Mouse (Mus musculus): Measurements from ENCODE around the gene Oxt. TPM values are rescaled to one million over a fixed set of nuclear protein-coding genes. Genes with fewer than 3 reads are reported as not detected.

The Oxt gene
- total RNA-seq, 4 experiments from 2014 or later: 0.97 TPM; not detected in 3

DNA sequence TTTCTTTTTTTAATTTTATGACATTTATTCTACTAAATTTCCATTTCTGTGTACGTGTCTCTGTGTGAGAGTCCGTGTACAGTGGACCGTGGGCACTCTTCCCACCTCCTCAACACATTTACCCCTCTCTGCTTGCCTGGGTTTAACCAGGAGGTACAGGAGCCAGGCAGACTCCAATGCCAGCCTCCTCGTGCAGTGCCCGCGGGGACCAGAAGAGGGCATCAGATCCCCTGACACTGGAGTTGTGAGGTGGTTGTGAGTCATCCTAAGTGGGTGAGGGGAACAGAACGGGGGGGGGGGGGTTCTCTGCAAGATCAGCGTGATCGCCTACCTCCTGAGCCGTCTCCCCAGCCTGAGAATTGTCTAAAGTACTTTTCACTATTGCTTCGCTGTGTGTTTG lies 2.2 kb downstream of the Oxt start:
- DNase-seq (ENCODE audit: low spot score in 2 of 2): peak in 1 of 2 experiments; percentile 66

DNA sequence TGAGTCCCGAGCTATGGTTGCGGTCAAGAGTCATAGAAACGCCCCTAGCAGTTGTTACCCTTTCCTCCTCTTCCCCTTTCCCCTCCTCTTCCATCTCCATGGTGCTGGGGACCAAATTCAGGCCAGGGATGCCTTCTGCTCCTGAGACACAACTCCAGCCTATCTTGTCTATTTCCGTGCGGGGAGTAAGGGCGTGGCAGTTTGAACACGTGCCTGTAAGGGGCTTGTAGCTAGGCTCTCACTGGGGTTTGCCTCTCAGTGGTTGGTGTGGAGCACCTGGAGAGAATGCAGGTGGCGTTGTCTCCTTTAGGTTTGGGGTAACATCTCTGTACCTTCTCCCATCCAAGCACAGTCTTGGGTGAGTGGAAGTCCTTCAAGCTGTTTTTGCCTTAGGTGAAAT lies 3.8 kb downstream of the Oxt start:
- no peak for DNase-seq (ENCODE audit: low spot score in 2 of 2)

DNA sequence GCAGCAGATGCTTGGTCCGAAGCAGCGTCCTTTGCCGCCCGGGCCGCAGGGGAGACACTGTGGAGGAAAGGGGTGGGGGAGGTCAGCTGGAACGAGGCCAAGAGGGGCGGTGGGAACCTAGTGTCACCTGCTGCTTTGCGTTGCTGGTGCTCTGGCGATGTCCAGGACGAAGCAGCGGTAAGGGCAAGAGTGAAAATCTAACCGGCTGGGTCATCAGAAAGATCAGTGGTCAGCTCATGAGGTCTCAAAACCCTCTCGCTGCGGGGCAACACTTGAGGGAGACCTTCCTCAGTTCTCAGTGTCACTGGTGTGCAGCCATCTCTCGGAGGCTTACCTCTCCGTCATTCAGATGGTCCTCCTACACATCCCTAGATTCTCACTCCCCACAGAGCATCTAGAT lies 5.2 kb downstream of the Oxt start:
- no peak for DNase-seq (ENCODE audit: low spot score in 2 of 2)

DNA sequence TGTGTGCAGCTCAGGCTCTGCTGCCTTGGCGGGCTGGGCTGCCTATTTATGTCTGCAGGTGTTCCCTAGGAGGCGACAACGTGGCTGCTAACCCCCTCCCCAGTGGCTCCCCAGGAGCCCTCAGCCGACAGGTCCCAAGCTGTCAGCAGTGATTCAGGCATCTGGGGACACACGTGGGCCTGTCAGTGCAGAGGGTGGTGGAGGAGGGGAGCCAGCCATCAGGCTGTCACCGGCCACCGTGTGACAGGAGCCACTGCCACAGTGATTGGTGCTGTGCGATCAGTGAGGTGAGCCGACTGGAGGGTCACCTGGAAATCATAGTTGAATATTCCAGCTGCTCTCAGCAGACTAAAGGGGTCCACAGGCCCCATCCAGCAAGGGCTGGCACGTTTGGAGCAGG lies 6.6 kb downstream of the Oxt start, which contains the start of gene Avp:
Gene Avp, minus strand, starts transcription at position 3 of the 400 bp plus-strand sequence.
- no peak for DNase-seq (ENCODE audit: low spot score in 2 of 2)

DNA sequence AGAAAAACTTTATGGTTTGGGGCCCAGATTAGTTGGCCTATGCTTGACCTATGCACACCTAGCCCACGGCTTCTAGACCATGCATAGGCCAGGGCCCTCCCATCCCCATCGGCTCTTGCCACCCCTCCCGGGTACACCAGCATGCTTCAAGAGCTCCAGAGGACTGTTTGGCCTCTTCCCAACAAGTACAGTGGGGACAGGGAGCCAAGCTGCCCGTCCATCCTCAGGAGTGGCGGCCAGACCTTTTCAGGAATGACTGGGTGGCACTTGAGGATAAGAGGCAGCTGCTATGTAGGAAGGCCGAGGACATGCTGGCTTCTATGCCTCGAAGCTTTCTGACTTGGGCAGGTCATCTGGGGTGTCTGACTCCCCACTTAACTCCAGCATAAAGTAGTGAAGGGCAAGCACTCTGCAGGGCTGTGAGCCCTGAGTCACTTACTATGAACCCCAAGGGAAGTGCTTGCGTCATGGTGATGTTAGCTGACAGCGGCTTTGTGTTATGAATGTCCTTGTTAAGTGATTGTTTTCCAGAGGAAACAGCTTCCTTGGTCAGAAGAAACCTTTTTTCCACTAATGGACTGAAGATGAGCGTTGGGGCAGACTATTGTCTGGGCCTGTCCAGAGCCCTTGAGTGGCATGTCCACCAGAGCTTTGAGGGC lies 8.1 kb downstream of the Oxt start:
- DNase-seq (ENCODE audit: low spot score in 2 of 2): no peak

DNA sequence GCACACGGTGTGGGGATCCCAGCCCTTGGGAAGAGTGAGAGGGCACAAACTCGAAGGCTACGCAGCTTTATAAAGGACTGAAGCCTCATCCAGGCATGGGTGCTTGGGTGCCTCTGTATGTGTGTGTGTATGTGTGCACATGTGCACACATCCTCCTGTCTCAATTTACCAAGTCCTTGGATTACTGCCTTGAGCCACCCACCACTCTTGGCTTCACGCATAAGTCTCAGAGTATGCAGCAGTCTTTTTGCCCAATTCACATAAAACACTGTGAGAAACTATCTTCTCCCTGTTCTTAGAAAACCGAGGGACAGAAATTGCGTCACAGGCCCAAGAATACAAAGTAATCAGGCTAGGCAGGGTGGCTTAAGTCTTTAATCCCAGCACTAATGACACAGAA lies 10.0 kb downstream of the Oxt start:
- no peak for DNase-seq (ENCODE audit: low spot score in 2 of 2)

DNA sequence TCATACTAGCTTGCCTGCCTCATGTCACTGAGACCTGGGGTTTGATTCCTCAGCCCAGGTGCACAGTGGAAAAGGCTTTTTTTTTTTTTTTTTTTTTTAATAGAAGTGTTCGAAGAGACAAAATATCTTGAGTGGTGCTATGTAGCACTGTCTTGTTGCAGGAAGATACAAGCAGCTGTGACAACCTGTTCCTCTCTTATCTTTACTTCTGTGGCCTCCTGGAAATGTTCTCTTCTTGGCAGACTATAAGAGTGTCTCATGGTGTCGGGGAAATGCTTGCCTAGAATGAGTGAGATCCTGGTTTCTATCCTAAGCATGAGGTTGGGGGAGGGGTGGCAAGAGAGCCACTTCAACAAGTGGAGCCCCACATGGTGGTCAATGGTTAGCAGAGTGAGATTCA lies 12.4 kb downstream of the Oxt start:
- DNase-seq (ENCODE audit: low spot score in 2 of 2): no peak

- no peak for DNase-seq (ENCODE audit: low spot score in 2 of 2)
These were observed 13.2 kb downstream of the Oxt start for GRCm38 (mm10) chr2:130589157-130589556.

GRCm38 (mm10) chr2:130589761-130590160 lies 13.8 kb downstream of the Oxt start:
- no peak for DNase-seq (ENCODE audit: low spot score in 2 of 2)

DNA sequence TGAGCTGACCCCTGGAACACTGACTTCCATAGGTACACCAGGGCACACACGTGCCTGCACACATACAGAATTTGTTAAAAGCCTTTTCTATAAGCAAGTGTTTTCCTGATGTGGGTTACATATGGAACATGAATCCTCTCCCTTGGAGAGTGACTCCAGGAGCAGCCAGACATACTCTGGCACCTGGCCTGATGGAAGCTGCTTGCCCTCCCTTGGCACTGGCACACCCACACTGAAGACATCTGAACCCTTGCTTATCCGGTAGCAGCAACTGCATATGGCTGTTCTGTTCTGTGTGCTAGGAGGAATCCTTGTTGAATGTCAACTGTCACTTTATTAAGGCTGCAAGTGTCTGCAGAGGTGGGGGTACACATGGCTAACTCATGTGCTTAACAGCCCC lies 15.0 kb downstream of the Oxt start:
- DNase-seq (ENCODE audit: low spot score in 2 of 2): no peak

DNA sequence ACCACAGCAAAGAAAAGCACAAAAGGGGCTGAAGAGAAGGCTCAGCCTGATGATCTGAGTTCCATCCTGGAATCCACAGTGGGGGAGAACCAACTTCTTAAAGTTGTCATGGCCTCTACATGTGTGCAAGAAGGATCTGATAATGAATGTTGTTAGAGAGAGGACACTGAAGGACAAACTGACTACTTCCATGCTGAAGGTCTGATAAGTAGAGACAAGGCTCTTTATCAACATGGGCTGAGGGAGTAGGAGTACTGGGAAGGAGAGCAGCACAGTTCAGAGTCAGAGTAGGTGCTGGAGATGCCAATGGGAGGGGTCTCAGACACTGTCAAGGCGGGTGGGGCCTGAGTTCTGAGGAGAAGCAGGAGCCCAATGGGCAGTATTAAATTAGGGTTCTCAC lies 19.6 kb downstream of the Oxt start:
- DNase-seq (ENCODE audit: low spot score in 2 of 2): no peak

- peak in 1 of 2 experiments; percentile 35 for DNase-seq (ENCODE audit: low spot score in 2 of 2)
These were observed 21.6 kb downstream of the Oxt start for GRCm38 (mm10) chr2:130597601-130598010.

GRCm38 (mm10) chr2:130598399-130598798 lies 22.4 kb downstream of the Oxt start:
- DNase-seq (ENCODE audit: low spot score in 2 of 2): no peak

GRCm38 (mm10) chr2:130602195-130602594 lies 26.2 kb downstream of the Oxt start:
- no peak for DNase-seq (ENCODE audit: low spot score in 2 of 2)

DNA sequence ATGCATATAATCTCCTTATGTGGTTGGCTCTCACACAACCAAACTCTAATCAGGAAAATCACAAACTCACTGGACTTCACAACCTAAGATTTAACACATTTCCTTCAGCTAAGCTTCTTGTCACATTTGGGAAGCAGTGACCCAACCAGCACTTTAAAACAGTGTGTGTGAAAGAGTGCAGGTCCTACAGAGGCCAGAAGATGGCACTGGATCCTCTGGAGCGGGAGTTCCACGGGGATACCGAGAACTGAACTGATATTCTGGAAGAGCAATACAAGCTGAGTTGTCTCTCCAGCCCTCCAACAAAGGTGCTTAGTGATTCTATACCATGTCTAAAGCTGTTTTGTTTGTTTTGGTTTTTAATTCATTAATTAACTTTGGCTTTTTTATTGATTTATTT lies 37.1 kb downstream of the Oxt start:
- DNase-seq (ENCODE audit: low spot score in 2 of 2): no peak

DNA sequence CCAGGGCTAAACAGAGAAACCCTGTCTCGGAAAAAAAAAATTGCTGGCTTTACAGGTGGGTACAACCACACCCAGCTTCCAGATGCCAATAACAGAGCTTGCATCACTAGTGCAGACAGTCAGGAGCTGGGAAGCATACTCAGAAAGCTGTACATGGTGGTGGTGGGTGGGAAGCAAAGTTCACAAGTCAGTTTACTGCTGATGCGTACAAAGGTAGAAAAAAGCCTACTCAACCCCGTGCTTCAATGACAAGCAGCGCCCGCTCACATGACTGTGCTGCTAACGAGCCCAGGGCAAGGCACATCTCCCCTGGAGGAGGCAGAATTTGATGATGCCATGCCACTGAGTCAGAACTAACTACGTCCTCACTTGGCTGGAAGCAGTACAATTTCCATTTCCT lies 43.0 kb downstream of the Oxt start:
- no peak for DNase-seq (ENCODE audit: low spot score in 2 of 2)

Small RNA genes lying within 50 kb of the gene (microRNA-seq; reads per million reads assigned to microRNA genes)
- gene Gm23876: 0 reads per million in 2 experiments

Other genes starting within 250 kb of the Oxt start
- 1 to 10 TPM; 6.8 to 10.0 (median 7.5) TPM for gene Cpxm1, start 178.6 kb upstream of the Oxt start, total RNA-seq (2022)
- not detected for gene Gm28372, start 170.9 kb upstream of the Oxt start, total RNA-seq (2022)
- not detected for gene 1700020A23Rik, start 170.9 kb upstream of the Oxt start, total RNA-seq (2022)
- gene Tmem239, start 169.7 kb upstream of the Oxt start, total RNA-seq (2022): not detected
- gene Vps16, start 151.8 kb upstream of the Oxt start, total RNA-seq (2022): 100 to 1,000 TPM in 1 of 4 experiments, 10 to 100 TPM in 3; 82.1 to 115 (median 87.7) TPM
- 10 to 100 TPM; 25.2 to 29.4 (median 27.8) TPM for gene Pced1a, start 151.5 kb upstream of the Oxt start, total RNA-seq (2022)
- gene Ptpra, start 125.9 kb upstream of the Oxt start, total RNA-seq (2022): 100 to 1,000 TPM; 306 to 318 (median 311) TPM
- gene Mrps26, start 12.4 kb upstream of the Oxt start, total RNA-seq (2022): 10 to 100 TPM; 74.6 to 86.5 (median 79.1) TPM
- gene Avp, start 6.4 kb downstream of the Oxt start, total RNA-seq (2022): 1 to 10 TPM in 3 of 4 experiments, not detected in 1; 1.2 to 3.0 (median 2.0) TPM
- 1 to 10 TPM; 7.3 to 9.6 (median 9.4) TPM for gene Fastkd5, start 53.9 kb downstream of the Oxt start, total RNA-seq (2022)
- gene Ubox5, start 53.9 kb downstream of the Oxt start, total RNA-seq (2022): 10 to 100 TPM; 10.3 to 12.1 (median 10.8) TPM
- gene Lzts3, start 66.6 kb downstream of the Oxt start, total RNA-seq (2022): 100 to 1,000 TPM; 142 to 190 (median 164) TPM
- 100 to 1,000 TPM in 3 of 4 experiments, 10 to 100 TPM in 1; 95.9 to 122 (median 110) TPM for gene Ddrgk1, start 88.5 kb downstream of the Oxt start, total RNA-seq (2022)
- gene Itpa, start 91.4 kb downstream of the Oxt start, total RNA-seq (2022): 10 to 100 TPM; 32.1 to 36.0 (median 34.7) TPM
- gene Slc4a11, start 121.3 kb downstream of the Oxt start, total RNA-seq (2022): 1 to 10 TPM; 1.2 to 2.0 (median 1.6) TPM